Mouse (Mus musculus) heart, embryonic 13.5 days (tissue): ENCODE results near the gene Phb. TPM values are rescaled to one million over a fixed set of nuclear protein-coding genes. Genes with fewer than 3 reads are reported as not detected.
A peak's percentile ranks its signal among the peaks of the same experiment; 100 is the strongest.

Experiments
- ATAC-seq: fragments of 200-750 bp; cut with Nextera tagmentation; 2 replicates; pipeline ENCODE4 v1.8.0; 2017; ENCODE audit warnings: moderate TSS enrichment; ENCODE audit not compliant: insufficient number of reproducible peaks, low FRiP score, low TSS enrichment; ENCODE audit errors: extremely low read depth
- H3K27ac ChIP-seq: fragments of 300-500 bp; sonication (generic); replicated peaks from 2 replicates; pipeline ENCODE4 v1.5.1; 2015; ENCODE audit warnings: moderate library complexity, mild to moderate bottlenecking, inconsistent platforms
- H3K27me3 ChIP-seq: fragments of 300-500 bp; sonication (generic); replicated peaks from 2 replicates; pipeline ENCODE4 v1.6.1; 2015; ENCODE audit warnings: mild to moderate bottlenecking, inconsistent platforms
- H3K36me3 ChIP-seq: fragments of 300-500 bp; sonication (generic); 2 replicates; pipeline ENCODE4 v1.6.1; 2015; ENCODE audit warnings: mild to moderate bottlenecking, inconsistent platforms
- H3K4me1 ChIP-seq: fragments of 300-500 bp; sonication (generic); 2 replicates; pipeline ENCODE4 v1.6.1; 2015; ENCODE audit warnings: inconsistent platforms
- H3K4me2 ChIP-seq: fragments of 300-500 bp; sonication (generic); 2 replicates; pipeline ENCODE4 v1.6.1; 2015; ENCODE audit warnings: inconsistent platforms, mild to moderate bottlenecking, moderate library complexity
- H3K4me3 ChIP-seq: fragments of 300-500 bp; sonication (generic); 2 replicates; pipeline ENCODE4 v1.5.1; 2015; ENCODE audit warnings: moderate library complexity, mild to moderate bottlenecking, inconsistent platforms
- H3K9ac ChIP-seq: fragments of 300-500 bp; sonication (generic); 2 replicates; pipeline ENCODE4 v1.6.1; 2015; ENCODE audit warnings: inconsistent platforms, mild to moderate bottlenecking, moderate library complexity
- H3K9me3 ChIP-seq: fragments of 300-500 bp; sonication (generic); 2 replicates; pipeline ENCODE4 v1.6.1; 2016; ENCODE audit warnings: inconsistent platforms
- WGBS: fragments of 180-500 bp; shearing (Covaris S2); methylation state at CpG from one replicate; pipeline ENCODE4 v1.1.7; 2015; ENCODE audit warnings: mixed read lengths; 5-methylcytosine and 5-hydroxymethylcytosine counted together
- polyA plus RNA-seq: library from polyadenylated mRNA; unstranded; fragments of >200 nt; fragmentation: Nextera tagmentation; extraction: Ambion mirVana; gene quantifications from 2 replicates; pipeline ENCODE4 v1.2.1, GENCODE M21; 2015

Phb gene
- 241 and 267 TPM in 2 replicates for polyA plus RNA-seq

DNA sequence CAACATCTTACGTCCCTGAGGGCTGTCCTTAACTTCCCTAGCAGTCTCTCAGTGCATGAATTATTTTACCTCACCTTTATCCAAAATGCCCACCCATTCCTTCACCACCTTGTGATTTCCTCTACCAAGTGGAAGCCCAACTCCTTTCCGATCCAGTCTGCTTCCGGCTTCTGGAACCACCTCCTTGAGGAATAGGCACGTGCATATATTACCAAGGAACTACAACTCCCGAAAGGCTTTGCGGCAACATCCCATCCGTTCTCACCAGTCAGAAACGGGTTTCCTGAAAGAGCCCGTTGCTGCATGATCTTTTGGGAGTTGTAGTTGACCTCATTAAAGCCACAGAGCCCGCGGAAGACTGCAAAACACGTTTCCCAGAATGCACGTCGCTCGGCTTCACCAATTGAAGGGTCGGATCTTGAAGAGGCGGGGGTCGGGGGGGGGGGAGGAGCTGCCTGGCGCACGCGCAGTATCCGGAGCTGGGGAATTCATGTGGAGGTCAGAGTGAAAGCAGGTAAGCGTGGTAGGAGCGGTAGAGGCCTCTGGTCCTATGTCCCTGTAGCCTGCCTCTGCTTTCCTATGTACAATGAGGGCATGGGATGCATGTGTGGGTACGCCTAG is at the start of gene Phb:
TSS of gene Phb (plus strand) at position 429 of the 621 bp plus-strand sequence.
- WGBS, result 2% methylated on average over 25 of the region's 25 CpGs
- Histone ChIP-seq H3K9me3 (no peaks in the 10 kb centered on the region), H3K9ac (peak within 1 kb of the TSS; percentile 87), H3K4me3 (peak within 1 kb of the TSS; percentile 71), H3K27ac (peak within 1 kb of the TSS; percentile 83), H3K4me2 (peak within 1 kb of the TSS; percentile 82), H3K27me3 (no peaks in the 10 kb centered on the region), H3K36me3 (peaks cover 38% of the 10 kb centered on the region), H3K4me1 (peaks cover 20% of the 10 kb centered on the region)
- peak; percentile 91 for ATAC-seq

- no peak for ATAC-seq
- no peak overlapping the region for H3K27ac ChIP-seq
- H3K4me2 ChIP-seq, result no peak overlapping the region
- peaks cover 14% of the 10 kb centered on the region for H3K4me1 ChIP-seq
- no peaks in the 10 kb centered on the region for H3K9me3 ChIP-seq
- WGBS, result 48% methylated on average over 19 of the region's 19 CpGs
- no peak overlapping the region for H3K9ac ChIP-seq
- no peak overlapping the region for H3K4me3 ChIP-seq
- no peaks in the 10 kb centered on the region for H3K36me3 ChIP-seq
- peaks cover 54% of the 10 kb centered on the region for H3K27me3 ChIP-seq
Observed at GRCm38 (mm10) chr11:95617785-95618465, 48.8 kb upstream of the Phb start.

DNA sequence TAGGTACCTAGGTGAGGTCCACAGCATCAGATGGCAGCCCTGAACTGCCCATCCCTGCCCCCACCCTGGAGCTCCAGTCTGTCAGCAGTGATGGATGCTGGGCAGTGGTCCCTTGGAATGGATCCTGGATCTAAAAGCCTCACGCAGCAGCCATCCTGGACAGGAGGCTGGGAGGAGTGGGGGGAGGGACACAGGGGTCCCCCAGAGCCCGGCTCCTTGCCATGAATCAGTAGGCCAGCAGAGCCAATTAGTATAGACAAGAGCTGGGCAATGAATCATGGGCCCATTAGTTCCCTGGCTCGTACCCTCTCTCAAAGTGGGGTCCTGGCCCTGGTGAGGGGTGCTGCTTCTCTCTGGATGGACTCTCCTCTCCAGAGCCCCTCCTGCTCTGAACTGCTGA is 47.7 kb upstream of the Phb start:
- Histone ChIP-seq H3K4me2 (no peak overlapping the region), H3K9me3 (no peaks in the 10 kb centered on the region), H3K9ac (no peak overlapping the region), H3K4me1 (peaks cover 14% of the 10 kb centered on the region), H3K36me3 (no peaks in the 10 kb centered on the region), H3K4me3 (no peak overlapping the region), H3K27ac (no peak overlapping the region), H3K27me3 (peaks cover 58% of the 10 kb centered on the region)
- no peak for ATAC-seq
- 60% methylated on average over 3 of the region's 3 CpGs for WGBS

DNA sequence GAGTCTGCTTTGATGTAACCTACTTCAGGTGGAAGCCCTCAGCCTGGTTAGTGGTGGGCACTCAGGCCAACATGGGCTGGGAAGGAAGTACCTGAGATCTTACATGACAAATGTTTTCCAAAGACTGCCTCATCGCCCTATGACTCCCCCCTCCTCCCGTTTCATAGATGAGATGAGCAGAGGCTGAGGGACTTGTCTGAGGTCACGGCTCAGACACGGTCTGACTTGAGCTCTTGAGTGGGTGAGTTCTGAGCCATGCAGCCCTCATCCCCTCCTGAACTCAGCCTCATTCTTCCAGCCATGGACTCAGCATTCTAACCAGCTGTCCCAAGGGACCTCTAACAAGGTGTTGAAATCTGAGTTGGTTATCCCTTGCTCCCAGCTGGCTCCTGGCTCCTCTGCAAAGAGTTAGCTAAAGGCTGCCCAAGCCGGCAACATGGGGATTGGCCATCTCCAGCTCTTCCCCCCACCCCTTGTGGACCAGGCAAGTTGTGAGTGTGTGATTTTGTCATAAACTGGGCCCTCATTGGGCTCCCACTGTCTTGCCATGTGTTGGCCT is 46.8 kb upstream of the Phb start:
- no peak for ATAC-seq
- no peak overlapping the region for H3K4me2 ChIP-seq
- H3K4me1 ChIP-seq, result peaks cover 14% of the 10 kb centered on the region
- no peak overlapping the region for H3K9ac ChIP-seq
- H3K4me3 ChIP-seq, result no peak overlapping the region
- H3K36me3 ChIP-seq, result no peaks in the 10 kb centered on the region
- H3K27ac ChIP-seq, result no peak overlapping the region
- H3K27me3 ChIP-seq, result peaks cover 62% of the 10 kb centered on the region
- no peaks in the 10 kb centered on the region for H3K9me3 ChIP-seq
- WGBS, result 75% methylated on average over 5 of the region's 5 CpGs

- ATAC-seq, result no peak
- Histone ChIP-seq H3K36me3 (no peaks in the 10 kb centered on the region), H3K4me3 (no peak overlapping the region), H3K9ac (0 out of 2 replicates have a peak overlapping the region, but pooled peaks have one; percentile 10), H3K27me3 (peaks cover 69% of the 10 kb centered on the region), H3K9me3 (no peaks in the 10 kb centered on the region), H3K4me1 (peaks cover 10% of the 10 kb centered on the region; the same call in 1 of the 2 replicates), H3K4me2 (no peak overlapping the region), H3K27ac (no peak overlapping the region)
- 43% methylated on average over 4 of the region's 4 CpGs for WGBS
Observed at GRCm38 (mm10) chr11:95621010-95621409, 45.7 kb upstream of the Phb start.

- 40% methylated on average over 9 of the region's 9 CpGs for WGBS
- no peak for ATAC-seq
- Histone ChIP-seq H3K36me3 (no peaks in the 10 kb centered on the region), H3K9me3 (no peaks in the 10 kb centered on the region), H3K4me3 (no peak overlapping the region), H3K27ac (no peak overlapping the region), H3K27me3 (peaks cover 68% of the 10 kb centered on the region), H3K4me2 (no peak overlapping the region), H3K4me1 (peaks cover 10% of the 10 kb centered on the region; the same call in 1 of the 2 replicates), H3K9ac (no peak overlapping the region)
Observed at GRCm38 (mm10) chr11:95621541-95622130, 45.1 kb upstream of the Phb start.

DNA sequence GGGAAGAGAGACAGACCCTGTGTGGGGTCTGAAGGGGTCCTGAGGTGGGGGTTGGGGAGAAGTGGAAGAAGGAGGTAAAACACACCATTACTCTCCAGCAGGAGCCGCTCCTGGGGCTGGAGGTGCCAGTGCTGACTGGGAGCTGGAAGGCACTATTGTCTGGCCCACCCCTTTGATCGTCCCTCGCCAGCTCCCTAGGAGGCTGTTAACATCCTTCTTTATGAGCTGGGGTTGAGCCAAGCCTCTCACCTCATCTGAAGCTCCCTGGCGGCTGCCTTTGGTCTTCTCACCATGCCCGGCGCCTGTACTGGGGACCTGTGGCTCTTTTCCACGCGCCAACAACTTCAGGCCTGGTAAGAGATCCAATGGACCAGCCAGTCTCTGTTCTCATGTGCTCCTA is 44.3 kb upstream of the Phb start:
- WGBS, result 30% methylated on average over 8 of the region's 8 CpGs
- H3K36me3 ChIP-seq, result no peaks in the 10 kb centered on the region
- H3K9ac ChIP-seq, result peak overlapping the region; percentile 25; the same call in 1 of the 2 replicates
- peaks cover 10% of the 10 kb centered on the region; the same call in 1 of the 2 replicates for H3K4me1 ChIP-seq
- H3K4me3 ChIP-seq, result no peak overlapping the region
- H3K4me2 ChIP-seq, result no peak overlapping the region
- ATAC-seq, result no peak
- H3K27me3 ChIP-seq, result peaks cover 68% of the 10 kb centered on the region
- H3K27ac ChIP-seq, result no peak overlapping the region
- no peaks in the 10 kb centered on the region for H3K9me3 ChIP-seq

- H3K4me3 ChIP-seq, result no peak overlapping the region
- H3K27me3 ChIP-seq, result peaks cover 44% of the 10 kb centered on the region
- ATAC-seq, result no peak
- H3K9me3 ChIP-seq, result no peaks in the 10 kb centered on the region
- H3K9ac ChIP-seq, result no peak overlapping the region
- no peak overlapping the region for H3K4me2 ChIP-seq
- no peaks in the 10 kb centered on the region for H3K36me3 ChIP-seq
- H3K27ac ChIP-seq, result no peak overlapping the region
- WGBS, result 81% methylated on average over 6 of the region's 6 CpGs
- H3K4me1 ChIP-seq, result peaks cover 13% of the 10 kb centered on the region
Observed at GRCm38 (mm10) chr11:95630558-95630957, 36.2 kb upstream of the Phb start.

DNA sequence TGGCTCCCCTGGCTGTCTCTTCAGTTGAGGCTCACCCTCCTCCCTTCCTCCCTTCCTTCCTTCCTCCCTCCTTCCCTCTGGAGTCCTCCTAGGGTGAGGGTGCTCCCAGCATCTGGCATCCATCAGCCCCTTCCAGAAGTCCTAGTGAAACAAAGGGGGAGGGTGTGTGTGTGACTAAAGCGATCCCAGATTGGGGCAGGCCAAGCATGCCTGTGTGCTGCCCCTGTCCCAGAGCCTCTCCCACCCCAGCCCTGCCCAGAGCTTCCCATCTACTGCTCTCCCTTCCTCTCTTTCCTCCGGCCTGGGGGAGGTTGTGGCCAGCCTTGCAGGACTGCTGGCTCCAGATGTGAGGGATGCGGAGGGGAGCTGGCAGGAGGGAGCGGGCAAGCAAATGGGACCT is 35.5 kb upstream of the Phb start:
- ATAC-seq, result no peak
- Histone ChIP-seq H3K36me3 (no peaks in the 10 kb centered on the region), H3K4me2 (no peak overlapping the region), H3K27me3 (peaks cover 41% of the 10 kb centered on the region), H3K4me3 (no peak overlapping the region), H3K9me3 (no peaks in the 10 kb centered on the region), H3K9ac (no peak overlapping the region), H3K27ac (no peak overlapping the region; the same call in 1 of the 2 replicates), H3K4me1 (peaks cover 13% of the 10 kb centered on the region)
- WGBS, result 48% methylated on average over 4 of the region's 4 CpGs

GRCm38 (mm10) chr11:95632474-95632873 is 34.3 kb upstream of the Phb start:
- no peak overlapping the region for H3K27ac ChIP-seq
- no peak overlapping the region for H3K4me3 ChIP-seq
- ATAC-seq, result no peak
- no peak overlapping the region for H3K4me2 ChIP-seq
- H3K27me3 ChIP-seq, result peaks cover 31% of the 10 kb centered on the region
- WGBS, result 58% methylated on average over 6 of the region's 6 CpGs
- H3K36me3 ChIP-seq, result no peaks in the 10 kb centered on the region
- H3K9me3 ChIP-seq, result no peaks in the 10 kb centered on the region
- no peak overlapping the region for H3K9ac ChIP-seq
- peaks cover 13% of the 10 kb centered on the region for H3K4me1 ChIP-seq

GRCm38 (mm10) chr11:95633512-95634000 is 33.2 kb upstream of the Phb start:
- H3K4me1 ChIP-seq, result peaks cover 13% of the 10 kb centered on the region
- H3K36me3 ChIP-seq, result no peaks in the 10 kb centered on the region
- H3K9ac ChIP-seq, result no peak overlapping the region
- peaks cover 2% of the 10 kb centered on the region; the same call in 1 of the 2 replicates for H3K9me3 ChIP-seq
- no peak overlapping the region for H3K4me2 ChIP-seq
- H3K27ac ChIP-seq, result no peak overlapping the region
- ATAC-seq, result no peak
- WGBS, result 79% methylated on average over 2 of the region's 2 CpGs
- H3K27me3 ChIP-seq, result peaks cover 20% of the 10 kb centered on the region
- no peak overlapping the region for H3K4me3 ChIP-seq
